Mouse (Mus musculus) stomach, postnatal 0 days (tissue): Measurements from ENCODE around the gene Hdhd5.

ENCODE experiments used
- CTCF ChIP-seq: IDR thresholded peaks from 2 replicates; pipeline ENCODE4 v1.5.1; 2016; ENCODE audit warnings: antibody characterized with exemption, low read depth, mild to moderate bottlenecking, moderate library complexity
- EP300 ChIP-seq: optimal IDR thresholded peaks from 2 replicates; pipeline ENCODE3; 2016; ENCODE audit warnings: antibody characterized with exemption

- TF ChIP-seq CTCF (peak; percentile 50), EP300 (no peak)
Measured at GRCm38 (mm10) chr6:120481538-120481937, 49.6 kb downstream of the Hdhd5 start.
